Mouse (Mus musculus) kidney, adult 8-10 months (tissue): ENCODE measurements around the gene Cfhr2.
"Not testable (repeated sequence)": the region's sequence is repeated elsewhere in the genome, so short reads cannot be mapped to it uniquely, and the experiment has no call there.

Source experiments
- DNase-seq, 2 experiments: peaks; one replicate each; pipeline ENCODE4 v3.0.0; 2022

The Cfhr2 gene

DNA sequence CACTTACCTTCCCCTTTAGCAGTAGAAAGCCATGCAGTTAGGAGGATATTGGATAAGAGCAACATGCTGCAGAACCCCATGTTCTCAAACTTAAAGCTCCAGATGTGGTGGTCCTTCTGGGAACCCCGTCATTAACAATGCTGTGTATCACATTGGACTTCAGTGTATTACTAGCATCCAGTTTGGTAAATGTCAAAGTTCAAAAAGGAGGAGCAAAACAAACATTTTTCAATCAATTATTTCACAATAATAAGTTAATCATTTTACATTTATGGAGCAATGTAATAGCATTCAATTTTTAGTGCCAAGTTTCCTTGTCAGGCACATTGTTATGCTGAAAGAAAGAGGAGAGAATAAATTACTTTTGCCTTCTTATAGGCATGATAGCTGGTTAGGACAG lies at the start of gene Cfhr2:
Cfhr2 (minus strand) TSS at position 155 of the 400 bp plus-strand sequence.
- no peak for DNase-seq

DNA sequence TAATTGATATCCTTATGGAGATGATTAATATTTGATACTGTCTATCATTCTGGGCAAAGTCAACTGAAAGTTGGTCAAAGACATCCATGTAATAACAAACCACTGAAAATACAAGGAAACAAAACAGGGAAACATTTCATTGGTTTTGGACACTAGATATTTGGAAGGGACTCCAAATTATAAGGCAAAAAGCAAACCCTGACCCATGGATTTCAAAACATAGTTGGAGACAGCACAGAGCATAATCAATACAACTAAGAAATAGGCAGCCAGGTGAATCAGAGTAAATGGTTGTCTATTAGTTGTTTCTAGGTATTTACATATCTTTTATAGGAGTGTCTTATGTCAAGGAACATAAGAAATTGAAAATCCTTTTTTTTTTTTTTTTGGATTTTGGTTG lies 5.2 kb upstream of the Cfhr2 start:
- no peak for DNase-seq

DNA sequence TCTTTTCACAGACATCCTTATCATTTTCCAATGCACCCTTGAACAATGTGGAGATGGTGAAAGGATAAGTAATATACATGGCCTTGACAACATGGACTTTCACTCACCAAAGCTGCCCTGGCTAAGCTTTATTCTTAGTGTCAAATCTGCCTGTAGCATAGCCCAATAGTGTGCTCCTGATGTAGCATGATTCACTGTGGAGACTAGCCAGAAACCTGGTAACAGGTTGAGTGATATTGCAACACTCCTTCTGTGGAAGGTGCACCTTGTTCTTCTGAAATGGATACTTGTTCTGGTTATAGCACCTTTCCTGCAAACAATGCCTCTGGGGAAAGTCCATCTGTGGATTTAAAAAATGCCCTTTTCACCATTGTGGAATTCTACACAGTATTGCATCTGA lies 1.7 kb upstream of the Cfhr2 start:
- DNase-seq = no peak

DNA sequence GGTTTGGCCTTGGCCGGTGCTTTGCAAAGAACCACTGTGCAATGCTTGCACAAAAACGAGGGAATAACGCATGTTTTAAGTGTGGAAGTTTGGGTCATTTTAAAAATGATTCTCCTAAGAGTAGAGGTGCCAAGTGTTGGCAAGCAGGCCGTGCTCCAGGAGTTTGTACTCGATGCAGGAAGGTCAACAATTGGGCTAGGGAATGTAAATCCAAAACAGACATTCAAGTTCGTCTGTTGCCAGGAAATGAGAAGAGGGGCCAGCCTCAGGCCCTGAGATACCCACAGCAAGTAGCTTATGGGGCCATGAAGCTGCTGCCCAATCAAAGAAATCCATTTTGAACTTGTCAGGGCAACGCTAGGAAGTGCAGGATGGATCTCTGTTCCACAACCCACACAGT lies 18.8 kb downstream of the Cfhr2 start:
- DNase-seq = no peak

DNA sequence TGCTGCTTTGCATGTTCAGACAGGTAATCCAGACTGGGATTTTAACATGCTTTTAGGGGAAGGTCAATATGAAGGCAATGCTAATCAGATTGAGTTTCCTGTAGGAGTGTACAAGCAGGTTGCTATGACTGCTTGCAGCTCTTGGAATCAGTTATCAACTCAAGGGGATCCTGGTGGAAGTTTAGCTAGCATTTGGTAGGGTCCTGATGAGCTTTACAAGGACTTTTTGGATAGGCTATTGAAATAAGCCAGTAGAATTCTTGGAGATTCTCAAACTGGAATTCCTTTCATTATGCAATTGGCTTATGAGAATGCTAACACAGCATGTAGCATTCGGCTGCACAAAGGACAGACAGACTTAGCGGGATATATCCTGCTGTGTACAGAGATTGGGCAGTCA lies 19.2 kb downstream of the Cfhr2 start:
- DNase-seq = no peak

DNA sequence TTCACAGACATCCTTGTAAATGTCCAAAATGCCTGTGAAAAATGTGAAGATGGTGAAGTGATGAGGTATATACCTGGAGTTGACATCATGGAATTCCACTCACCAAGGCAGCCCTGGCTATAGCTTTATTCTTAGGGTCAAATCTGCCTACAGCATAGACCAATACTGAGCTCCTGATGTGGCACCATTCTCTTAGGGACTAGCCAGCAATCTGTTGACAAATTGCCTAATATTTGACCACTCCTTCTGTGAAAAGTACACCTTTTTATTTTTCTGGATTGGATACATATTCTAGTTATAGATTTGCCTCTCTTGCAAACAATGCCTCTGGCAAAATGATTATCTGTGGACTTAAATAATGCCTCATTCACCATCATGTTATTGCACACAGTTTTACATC lies 49.9 kb downstream of the Cfhr2 start:
- no peak for DNase-seq

DNA sequence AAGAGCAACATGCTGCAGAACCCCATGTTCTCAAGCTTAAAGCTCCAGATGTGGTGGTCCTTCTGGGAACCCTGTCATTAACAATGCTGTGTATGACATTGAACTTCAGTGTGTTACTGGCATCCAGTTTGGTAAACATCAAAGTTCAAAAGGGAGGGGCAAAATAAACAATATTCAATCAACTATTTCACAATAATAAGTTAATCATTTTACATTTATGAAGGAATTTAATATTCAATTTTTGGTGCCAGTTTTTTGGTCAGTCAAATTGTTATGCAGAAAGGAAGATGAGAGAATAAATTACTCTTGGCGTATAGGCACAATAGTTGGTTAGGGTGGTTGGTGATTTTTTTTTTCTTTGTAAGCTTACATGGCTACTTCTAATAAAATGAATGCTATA lies 77.4 kb downstream of the Cfhr2 start, which contains the start of gene Gm4788:
Gm4788 (minus strand) TSS at position 101 of the 400 bp plus-strand sequence.
- no peak for DNase-seq

DNA sequence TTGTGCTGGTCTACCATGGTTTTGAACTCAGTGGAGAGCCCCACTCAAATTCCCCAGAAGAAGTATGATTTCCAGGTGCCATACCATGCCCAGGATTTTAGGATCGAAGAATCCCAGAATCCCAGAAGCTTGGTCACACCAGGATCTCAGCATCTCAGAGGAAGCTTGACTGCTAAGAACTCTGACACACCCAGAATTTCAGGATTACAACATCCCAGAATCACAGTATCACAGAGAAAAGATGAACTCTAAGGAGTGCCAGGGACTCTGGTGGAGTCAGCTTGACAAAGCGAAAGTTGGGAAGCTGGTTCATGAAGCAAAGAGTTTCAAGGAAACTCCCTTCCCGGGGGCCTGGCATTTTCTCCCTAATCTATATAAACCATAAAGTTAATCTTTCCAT lies 88.6 kb downstream of the Cfhr2 start:
- not testable (repeated sequence) for DNase-seq
